Mouse (Mus musculus) erythroblast, embryonic 14.5 days (primary cell): Measurements from ENCODE around the gene Arhgef11.

Source experiments
- GATA1 ChIP-seq: IDR thresholded peaks from 2 replicates; pipeline ENCODE4 v1.6.1; 2012; ENCODE audit warnings: low read length, inconsistent platforms, mixed read lengths
- TAL1 ChIP-seq: IDR thresholded peaks from 3 replicates; pipeline ENCODE4 v1.6.1; 2012; ENCODE audit warnings: low read length, inconsistent platforms, mixed read lengths

DNA sequence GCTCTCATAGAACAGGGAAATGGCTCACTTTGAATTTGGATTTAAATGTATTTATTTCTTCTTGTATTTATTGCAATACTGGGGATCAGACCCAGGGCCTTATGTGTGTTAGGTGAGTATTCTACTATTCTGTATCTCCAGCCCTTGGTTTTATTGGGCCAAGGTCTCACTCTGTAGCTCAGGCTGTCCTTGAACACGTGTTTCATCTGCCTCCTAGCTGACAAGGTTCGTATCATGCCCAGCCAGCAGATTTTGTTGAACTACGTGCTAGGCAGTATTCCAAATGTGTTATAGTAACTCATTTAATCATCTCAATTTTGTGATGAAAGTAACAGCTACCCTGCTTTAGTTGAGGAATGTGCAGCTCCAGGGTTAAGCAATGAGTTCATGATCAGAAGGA is 124.7 kb downstream of the Arhgef11 start:
- TF ChIP-seq TAL1, result no peak
- TF ChIP-seq GATA1, result no peak
